Mouse (Mus musculus) ES-E14 (cell line): ENCODE measurements at regions not wholly inside any gene's neighbourhood (a gene's known extent, or its start where the extent isn't known, plus 50 kb on each side); places are given as distances from the start of the nearest gene placed in this dataset.

Experiments used
- DNase-seq: peaks from one replicate; pipeline ENCODE4 v3.0.0-alpha.2; 2013; ENCODE audit warnings: low read depth, low spot score
- H3K27ac ChIP-seq: 2 replicates; pipeline ENCODE4 v1.5.1; 2012; ENCODE audit warnings: low read depth, mild to moderate bottlenecking, low read length, moderate library complexity, mixed read lengths; ENCODE audit not compliant: poor library complexity, insufficient read depth, severe bottlenecking
- H3K36me3 ChIP-seq: 2 replicates; pipeline ENCODE4 v1.6.1; 2012; ENCODE audit warnings: mild to moderate bottlenecking, low read length, moderate library complexity, mixed read lengths; ENCODE audit not compliant: control insufficient read depth, poor library complexity, insufficient read depth, severe bottlenecking
- H3K4me1 ChIP-seq, 2 experiments: fragments of 150-350 bp in 1 of 2; sonication (generic) in 1 of 2; 2 replicates each; pipeline ENCODE4 v1.6.1; 2012; ENCODE audit warnings: low read length in 2 of 2, mild to moderate bottlenecking in 1 of 2, mixed read lengths in 1 of 2; ENCODE audit not compliant: control insufficient read depth in 2 of 2, insufficient read depth in 2 of 2, poor library complexity in 1 of 2
- H3K4me3 ChIP-seq, 2 experiments: fragments of 150-350 bp in 1 of 2; sonication (generic) in 1 of 2; 2 replicates each; pipeline ENCODE4 v1.5.1; 2012; ENCODE audit warnings: low read length in 2 of 2, low read depth in 1 of 2, mild to moderate bottlenecking in 1 of 2, mixed read lengths in 1 of 2; ENCODE audit not compliant: insufficient read depth in 1 of 2, poor library complexity in 1 of 2, severe bottlenecking in 1 of 2
- H3K9ac ChIP-seq: 2 replicates; pipeline ENCODE4 v1.6.1; 2012; ENCODE audit warnings: low read depth, mild to moderate bottlenecking, low read length, mixed read lengths; ENCODE audit not compliant: poor library complexity, insufficient read depth, severe bottlenecking
- H3K9me3 ChIP-seq: fragments of 150-350 bp; sonication (generic); 2 replicates; pipeline ENCODE4 v1.6.1; 2012; ENCODE audit warnings: low read depth, mild to moderate bottlenecking, low read length; ENCODE audit not compliant: control insufficient read depth, insufficient read depth
- CHD2 ChIP-seq: IDR thresholded peaks from 2 replicates; pipeline ENCODE4 v1.6.1; 2014; ENCODE audit warnings: mild to moderate bottlenecking, low read depth, low read length, inconsistent platforms
- HCFC1 ChIP-seq: IDR thresholded peaks from 2 replicates; pipeline ENCODE4 v1.6.1; 2012; ENCODE audit warnings: low read length, inconsistent platforms, borderline replicate concordance; ENCODE audit not compliant: insufficient read depth
- MAFK ChIP-seq: IDR thresholded peaks from 2 replicates; pipeline ENCODE4 v1.6.1; 2014; ENCODE audit warnings: mild to moderate bottlenecking, low read depth, low read length, inconsistent platforms; ENCODE audit not compliant: insufficient read depth
- ZC3H11A ChIP-seq: IDR thresholded peaks from 2 replicates; pipeline ENCODE4 v1.6.1; 2012; ENCODE audit warnings: low read depth, mild to moderate bottlenecking, inconsistent platforms, low read length, borderline replicate concordance
- ZNF384 ChIP-seq: IDR thresholded peaks from 2 replicates; pipeline ENCODE4 v1.6.1; 2012; ENCODE audit warnings: low read depth, low read length, inconsistent platforms
- in situ Hi-C, 2 experiments: fragments of 600-800 bp; cut with MboI; formaldehyde crosslinking; loops; one replicate each; pipeline ENCODE4 v1.15.1; 2025; ENCODE audit warnings: low sequenced_read_pairs in 2 of 2, inconsistent platforms in 1 of 2; ENCODE audit not compliant: unreplicated experiment in 2 of 2

DNA sequence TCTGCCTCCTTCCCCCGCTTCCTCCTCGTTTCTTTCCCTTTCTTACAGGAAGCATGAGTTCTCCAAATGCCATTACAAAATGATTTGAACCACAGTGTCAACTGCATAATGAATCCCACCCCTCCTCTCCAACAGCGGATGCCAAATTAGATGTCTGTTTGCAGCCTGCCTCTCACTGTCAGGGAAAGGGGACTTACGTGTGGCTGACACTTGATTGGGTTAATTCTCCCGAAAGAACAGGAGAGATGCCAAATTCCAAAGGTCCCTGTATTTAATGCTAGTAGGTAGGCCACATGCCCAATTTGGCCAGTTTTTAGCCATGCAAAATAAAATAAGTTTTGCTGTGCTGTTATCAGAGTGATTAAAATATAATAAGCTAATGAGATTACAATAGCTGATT is 525.9 kb downstream of the Ofcc1 start:
- Histone ChIP-seq H3K27ac (no peak overlapping the region), H3K36me3 (no peaks in the 10 kb centered on the region), H3K9me3 (no peaks in the 10 kb centered on the region), H3K4me1 (no peaks in the 10 kb centered on the region), H3K9ac (no peak overlapping the region), H3K4me3 (no peak overlapping the region)
- no peak for DNase-seq
- TF ChIP-seq ZC3H11A (no peak), ZNF384 (no peak), CHD2 (no peak), MAFK (no peak), HCFC1 (no peak)
- in situ Hi-C loops: no loop called here

DNA sequence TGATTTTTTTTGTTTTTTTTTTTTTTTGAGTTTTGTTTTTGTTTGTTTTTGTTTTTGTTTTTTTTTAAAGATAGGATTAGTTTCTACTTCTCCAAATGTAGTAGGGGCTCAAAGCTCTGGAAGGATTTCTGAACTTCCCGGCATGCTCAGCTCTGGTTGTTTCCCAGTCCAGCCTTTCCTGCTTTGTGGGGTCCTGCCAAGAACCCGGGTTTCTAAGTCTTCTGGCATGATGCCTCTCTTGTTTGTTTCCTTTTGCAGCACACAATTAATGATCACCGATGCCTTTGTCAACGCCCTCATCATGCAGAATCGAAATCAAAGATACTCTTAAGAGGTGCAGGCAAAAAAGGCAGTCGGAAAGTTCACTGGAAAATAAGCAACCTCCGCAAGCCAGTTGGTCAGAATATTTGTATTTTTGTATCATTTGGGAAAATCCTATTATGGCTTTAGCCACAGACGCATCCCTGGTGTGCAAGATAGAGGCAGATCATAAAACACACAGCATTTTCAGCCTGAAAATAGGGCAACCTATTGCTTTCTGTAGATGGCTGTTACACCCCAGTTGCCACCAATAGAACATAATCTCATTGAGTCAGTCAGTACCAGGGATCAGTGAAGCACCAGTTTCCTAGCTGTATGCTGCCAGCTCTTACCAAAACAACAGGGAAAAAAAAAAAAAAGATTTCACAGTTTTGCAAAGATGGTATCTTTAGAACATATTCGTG is 526.6 kb downstream of the Ofcc1 start:
- H3K36me3 ChIP-seq: no peaks in the 10 kb centered on the region
- in situ Hi-C loops: no loop called here
- no peaks in the 10 kb centered on the region for H3K9me3 ChIP-seq
- no peak overlapping the region for H3K9ac ChIP-seq
- H3K4me1 ChIP-seq: no peaks in the 10 kb centered on the region
- H3K4me3 ChIP-seq: no peak overlapping the region
- TF ChIP-seq CHD2 (no peak), ZC3H11A (no peak), ZNF384 (no peak), HCFC1 (no peak), MAFK (no peak)
- H3K27ac ChIP-seq: no peak overlapping the region
- DNase-seq: no peak

- TF ChIP-seq ZC3H11A (no peak), ZNF384 (no peak), HCFC1 (no peak)
- H3K9me3 ChIP-seq: no peaks in the 10 kb centered on the region
- H3K36me3 ChIP-seq: no peaks in the 10 kb centered on the region
- peak overlapping the region; percentile 27 to 47 for H3K4me3 ChIP-seq
- H3K27ac ChIP-seq: peak overlapping the region; percentile 50; the same call in 1 of the 2 replicates
- peaks cover 3 to 6% of the 10 kb centered on the region in 2 experiments; a peak in 1 of 4 replicates for H3K4me1 ChIP-seq
- no peak overlapping the region; the same call in 1 of the 2 replicates for H3K9ac ChIP-seq
- peak; percentile 63 for DNase-seq
- in situ Hi-C loops: no loop called here
These were observed 537.2 kb downstream of the Ofcc1 start for GRCm38 (mm10) chr13:39823965-39824555.

GRCm38 (mm10) chr13:39823346-39823954 is 537.8 kb downstream of the Ofcc1 start:
- in situ Hi-C loops: no loop called here
- Histone ChIP-seq H3K4me1 (peaks cover 3 to 6% of the 10 kb centered on the region in 2 experiments; a peak in 1 of 4 replicates), H3K9me3 (no peaks in the 10 kb centered on the region), H3K9ac (no peak overlapping the region), H3K36me3 (no peaks in the 10 kb centered on the region), H3K4me3 (peak overlapping the region; percentile 27 to 47), H3K27ac (no peak overlapping the region)
- no peak for DNase-seq
- TF ChIP-seq CHD2: no peak
- TF ChIP-seq HCFC1: no peak
- TF ChIP-seq ZNF384: no peak
- no peak for TF ChIP-seq MAFK
- no peak for TF ChIP-seq ZC3H11A
